Mouse (Mus musculus): ENCODE measurements around the gene Sipa1l3. TPM values are rescaled to one million over a fixed set of nuclear protein-coding genes. Genes with fewer than 3 reads are reported as not detected.

Sipa1l3 gene
- 10 to 100 TPM in 1 of 2 experiments, 1 to 10 TPM in 1; 7.8 to 13.1 TPM for total RNA-seq (2021)
- long read RNA-seq, experiment 1, partial matches to known transcripts, result 2 of 4 reads
- long read RNA-seq, experiment 1, other reads (novel, unspliced or antisense), result 2 of 4 reads
- long read RNA-seq, experiment 2, partial matches to known transcripts, result 1 of 2 reads
- long read RNA-seq, experiment 2, other reads (novel, unspliced or antisense), result 1 of 2 reads

DNA sequence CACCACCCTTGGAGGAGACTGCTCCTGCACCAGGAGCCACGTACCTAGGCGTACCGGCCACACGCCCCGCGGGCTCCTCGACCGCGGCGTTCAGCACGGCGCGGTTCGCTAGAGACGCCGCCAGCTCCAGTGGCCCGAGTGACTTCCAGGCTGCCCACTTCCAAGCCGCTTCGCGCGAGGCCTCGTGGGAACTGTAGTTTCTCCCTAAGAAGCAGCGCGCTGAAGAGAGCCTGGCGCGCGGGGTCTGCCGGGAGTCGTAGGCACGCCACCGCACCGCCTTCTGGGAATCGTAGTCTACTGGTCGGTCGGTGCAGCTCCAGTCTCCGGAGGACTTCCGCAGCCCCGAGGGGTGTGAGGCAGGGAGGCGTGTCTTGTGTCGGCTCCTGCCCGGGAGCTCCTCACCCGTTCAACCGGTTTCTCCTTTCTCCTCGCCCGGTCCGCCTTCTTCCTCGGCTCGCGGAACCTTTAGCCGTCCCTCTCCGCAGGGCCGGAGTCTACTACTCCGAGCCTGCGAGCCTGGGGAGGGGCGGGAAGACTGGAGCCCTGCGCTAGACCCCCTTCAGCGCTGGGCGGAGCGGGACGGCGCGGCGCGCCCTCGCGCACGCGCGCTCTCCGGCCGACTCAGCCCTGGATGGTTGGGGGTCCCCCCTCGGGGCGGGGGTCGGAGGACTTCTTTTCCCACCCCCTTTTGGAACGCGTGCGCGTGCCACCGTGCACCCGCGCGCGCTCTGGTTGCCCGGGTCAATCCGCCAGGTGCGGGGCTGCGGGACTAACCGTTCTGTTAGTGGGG is at the start of gene Sipa1l3:
Gene Sipa1l3, minus strand, starts transcription at position 221 of the 790 bp plus-strand sequence.
- intact Hi-C loops (cut with DNase I; ENCODE audit: low total_unique reads), result loop anchor here (10.0 kb wide), 1 partner anchor 54 kb away; no protein-coding TSS in a partner anchor

GRCm38 (mm10) chr7:29563006-29563405 is 44.6 kb upstream of the Sipa1l3 start:
- DNase-seq, result no peak
- intact Hi-C loops (cut with DNase I; ENCODE audit: low total_unique reads), result no loop called here

More for the DNA sequence above, at the start of gene Sipa1l3:
- DNase-seq, result peak; percentile 98

DNA sequence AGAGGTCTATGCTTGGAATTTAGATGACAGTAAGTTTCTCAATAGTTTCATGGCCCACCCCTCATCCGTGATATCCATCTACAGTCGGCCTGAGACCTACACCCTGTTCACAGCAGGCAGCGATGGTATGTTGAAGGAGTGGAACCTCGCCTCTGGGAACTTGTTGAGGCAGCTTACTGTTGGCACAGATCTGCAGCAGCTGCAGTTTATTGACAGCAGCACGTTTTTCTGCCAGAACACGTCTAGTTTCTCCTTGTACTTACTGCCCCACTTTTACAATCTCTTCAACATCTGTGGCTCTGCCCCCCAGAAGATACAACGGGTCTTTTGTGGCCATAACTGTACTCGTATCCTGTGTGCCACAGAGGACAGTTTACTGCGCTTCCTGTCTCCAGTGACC is 42.6 kb upstream of the Sipa1l3 start:
- DNase-seq, result no peak
- intact Hi-C loops (cut with DNase I; ENCODE audit: low total_unique reads), result no loop called here

- no peak for DNase-seq
- intact Hi-C loops (cut with DNase I; ENCODE audit: low total_unique reads), result no loop called here
Measured at GRCm38 (mm10) chr7:29559290-29559689, 40.8 kb upstream of the Sipa1l3 start.

DNA sequence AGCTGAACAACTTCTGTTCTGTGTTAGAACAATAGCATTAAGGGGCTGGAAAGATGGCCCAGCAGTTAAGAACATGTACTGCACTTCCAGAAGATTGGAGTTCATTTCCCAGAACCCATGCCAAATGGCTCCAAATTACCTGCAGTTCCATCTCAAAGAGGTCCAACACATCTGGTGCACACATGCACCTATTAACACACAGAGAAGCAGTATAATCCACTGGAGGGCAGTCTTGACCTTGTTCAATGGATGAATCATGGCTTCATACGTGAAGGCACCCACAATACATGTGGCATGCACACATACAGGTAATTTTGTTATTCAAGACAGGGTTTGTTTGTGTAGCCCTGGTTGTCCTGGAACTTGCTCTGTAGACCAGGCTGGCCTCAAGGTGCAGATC is 40.3 kb upstream of the Sipa1l3 start:
- intact Hi-C loops (cut with DNase I; ENCODE audit: low total_unique reads), result no loop called here
- no peak for DNase-seq

- intact Hi-C loops (cut with DNase I; ENCODE audit: low total_unique reads), result no loop called here
- no peak for DNase-seq
Measured at GRCm38 (mm10) chr7:29556283-29556682, 37.8 kb upstream of the Sipa1l3 start.

- DNase-seq, result no peak
Measured at GRCm38 (mm10) chr7:29555521-29555920, 37.1 kb upstream of the Sipa1l3 start.

DNA sequence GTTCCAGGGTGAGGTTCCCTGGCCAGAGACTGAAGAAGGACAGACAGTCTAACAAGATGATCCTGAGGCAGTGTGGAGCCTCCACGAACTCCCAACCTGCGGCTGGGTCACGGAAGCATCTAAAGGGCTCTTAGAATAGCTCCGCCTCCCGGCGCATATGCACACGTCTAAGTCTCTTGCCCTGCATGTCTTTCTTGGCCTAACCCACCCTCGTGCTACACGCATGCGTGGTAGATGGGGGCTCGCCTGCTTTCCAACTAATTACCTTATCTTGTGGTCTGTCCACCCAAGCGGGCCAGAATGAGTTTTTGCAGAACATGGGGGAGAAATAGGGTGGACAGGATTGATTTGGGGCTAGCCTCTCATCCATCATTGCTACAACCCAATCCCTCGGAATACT is 36.6 kb upstream of the Sipa1l3 start:
- intact Hi-C loops (cut with DNase I; ENCODE audit: low total_unique reads), result no loop called here

More at GRCm38 (mm10) chr7:29555521-29555920, 37.1 kb upstream of the Sipa1l3 start:
- intact Hi-C loops (cut with DNase I; ENCODE audit: low total_unique reads), result no loop called here

DNA sequence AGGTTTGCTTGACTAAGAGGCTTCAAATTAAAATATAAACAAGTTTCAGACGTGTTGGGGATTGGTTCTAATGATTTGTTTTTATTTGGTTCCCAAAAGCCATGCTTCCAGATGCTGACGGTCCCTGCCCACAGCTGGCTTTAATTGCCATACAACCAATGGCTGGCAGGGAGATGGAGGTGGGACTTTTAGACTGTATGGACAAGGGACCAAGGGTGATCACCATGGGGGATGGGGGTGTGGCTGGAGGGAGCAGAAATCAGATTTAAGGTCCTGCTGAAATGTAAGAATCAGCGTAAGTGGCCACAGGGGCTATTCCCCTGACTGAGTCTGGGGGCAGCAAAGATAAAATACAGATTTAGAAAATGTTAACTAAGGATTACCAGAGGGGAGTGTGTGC is 32.2 kb upstream of the Sipa1l3 start:
- DNase-seq, result no peak
- intact Hi-C loops (cut with DNase I; ENCODE audit: low total_unique reads), result no loop called here

More for the DNA sequence above, 36.6 kb upstream of the Sipa1l3 start:
- DNase-seq, result no peak

DNA sequence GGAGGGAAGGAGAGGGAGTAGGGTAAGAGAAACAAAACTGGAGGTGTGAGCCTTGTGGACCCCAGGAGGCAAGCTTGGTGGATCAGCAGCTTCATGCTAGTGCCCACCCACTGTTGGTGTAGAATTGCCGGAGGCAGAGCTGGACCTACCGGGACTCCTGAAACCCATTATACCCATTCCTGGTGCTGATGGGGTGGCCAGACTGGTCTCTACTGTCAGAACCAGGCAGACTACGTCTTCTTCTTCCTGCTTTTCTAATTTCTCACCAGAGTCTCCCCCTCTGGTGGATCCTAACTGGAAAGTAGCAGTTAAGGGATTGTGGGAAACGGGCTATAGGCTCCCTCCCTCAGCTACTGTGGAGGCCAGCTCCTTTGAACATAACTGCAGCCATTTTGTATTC is 23.2 kb upstream of the Sipa1l3 start:
- intact Hi-C loops (cut with DNase I; ENCODE audit: low total_unique reads), result no loop called here
- DNase-seq, result no peak

- DNase-seq, result no peak
- intact Hi-C loops (cut with DNase I; ENCODE audit: low total_unique reads), result no loop called here
Measured at GRCm38 (mm10) chr7:29541186-29541585, 22.7 kb upstream of the Sipa1l3 start.

DNA sequence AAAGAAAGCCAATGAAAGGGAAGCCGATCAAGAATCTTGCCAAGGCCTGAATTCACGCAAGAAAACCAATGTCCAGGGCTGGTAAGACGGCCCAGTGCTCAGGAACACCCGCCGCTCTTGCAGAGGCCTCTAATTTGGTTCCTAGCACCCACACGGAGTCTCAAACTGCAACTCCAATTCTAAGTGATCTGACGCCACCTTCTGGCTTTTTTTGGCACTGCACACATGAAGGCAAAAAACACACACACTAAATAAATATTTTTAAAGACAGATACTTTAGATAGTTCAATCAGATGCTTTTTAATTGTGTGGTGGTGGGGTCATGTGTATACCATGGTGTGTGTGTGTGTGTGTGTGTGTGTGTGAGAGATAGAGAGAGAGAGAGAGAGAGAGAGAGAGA is 22.2 kb upstream of the Sipa1l3 start:
- no peak for DNase-seq
- intact Hi-C loops (cut with DNase I; ENCODE audit: low total_unique reads), result no loop called here

- peak; percentile 74 for DNase-seq
- intact Hi-C loops (cut with DNase I; ENCODE audit: low total_unique reads), result loop anchor here (2.0 kb wide), 1 partner anchor 141 kb away; no protein-coding TSS in a partner anchor
Measured at GRCm38 (mm10) chr7:29523700-29524099, 5.3 kb upstream of the Sipa1l3 start.

DNA sequence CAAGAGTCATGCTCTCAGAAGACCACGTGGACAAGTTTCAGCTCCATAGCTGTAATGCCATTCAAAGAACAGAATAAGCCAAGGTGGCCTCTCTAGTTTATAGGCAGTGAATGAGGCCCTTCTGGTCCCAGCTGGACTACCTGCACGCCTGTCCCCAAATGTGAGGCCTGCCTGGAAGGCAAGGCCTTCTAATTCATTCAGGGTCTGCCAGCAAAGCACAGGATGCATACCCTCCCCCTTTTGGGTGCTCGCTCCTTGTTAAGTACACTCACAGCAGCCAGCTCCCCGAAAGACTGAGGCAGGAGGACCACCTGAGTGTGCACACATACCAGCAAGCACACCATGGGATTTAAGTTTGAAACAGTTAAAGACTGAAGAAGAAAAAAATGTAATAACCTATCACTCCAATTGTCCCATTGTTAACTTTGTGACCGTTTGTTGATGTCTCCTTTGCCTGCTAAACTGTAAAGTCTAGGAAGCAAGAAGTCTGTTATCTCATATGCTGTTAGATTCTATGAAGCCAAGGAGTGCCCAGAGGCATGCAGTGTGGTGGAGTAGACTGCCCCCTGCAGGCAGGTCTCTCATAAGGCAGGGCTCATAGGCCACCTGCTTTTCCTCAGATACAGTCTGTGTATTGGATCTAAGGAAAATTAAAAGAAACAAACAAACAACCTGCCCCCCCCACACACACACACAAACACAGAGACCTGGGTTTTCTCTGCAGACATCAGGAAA is 3.6 kb upstream of the Sipa1l3 start:
- peak; percentile 81 for DNase-seq
- intact Hi-C loops (cut with DNase I; ENCODE audit: low total_unique reads), result loop anchor here (2.0 kb wide), 1 partner anchor 139 kb away; no protein-coding TSS in a partner anchor

GRCm38 (mm10) chr7:29521365-29521764 is 2.9 kb upstream of the Sipa1l3 start:
- DNase-seq, result no peak
- intact Hi-C loops (cut with DNase I; ENCODE audit: low total_unique reads), result no loop called here

DNA sequence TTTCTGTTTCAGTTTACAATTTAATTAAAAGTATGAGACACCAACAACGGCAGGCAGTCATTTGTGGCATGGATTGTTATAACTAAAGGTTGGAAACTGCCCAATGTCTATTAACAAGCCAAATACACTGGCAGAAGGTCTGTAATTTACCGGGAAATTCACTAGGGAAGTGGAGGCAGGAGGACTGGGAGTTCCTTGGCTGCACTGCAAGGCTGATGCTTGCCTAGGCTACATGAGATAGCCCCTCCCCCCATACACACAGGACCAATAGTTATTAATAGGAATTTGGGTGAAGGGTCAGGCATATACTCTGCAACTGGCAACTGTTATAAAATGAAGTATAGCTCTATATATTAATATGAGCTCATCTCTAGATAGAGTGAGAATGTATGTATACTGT is 2.4 kb upstream of the Sipa1l3 start:
- intact Hi-C loops (cut with DNase I; ENCODE audit: low total_unique reads), result no loop called here
- no peak for DNase-seq

DNA sequence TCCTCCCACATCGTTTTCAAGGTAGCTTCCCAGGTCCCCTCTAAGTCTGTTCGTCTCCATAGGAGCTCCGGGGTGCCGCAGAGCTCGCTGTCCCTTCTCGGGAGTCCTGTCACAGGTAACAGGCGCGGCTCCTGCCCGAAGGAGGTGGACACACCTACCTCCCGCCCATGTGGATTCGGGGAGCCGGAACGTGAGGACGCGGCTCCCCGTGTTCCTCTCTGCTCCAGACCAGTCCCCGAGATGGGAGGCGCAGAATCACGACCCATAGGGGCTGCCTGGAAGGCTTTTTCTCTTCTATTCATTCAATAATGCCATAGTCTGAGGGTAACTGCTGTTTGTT is 740 bp upstream of the Sipa1l3 start:
- intact Hi-C loops (cut with DNase I; ENCODE audit: low total_unique reads), result loop anchor here (10.0 kb wide), 1 partner anchor 54 kb away; no protein-coding TSS in a partner anchor
- no peak for DNase-seq

GRCm38 (mm10) chr7:29518054-29518420 is 404 bp downstream of the Sipa1l3 start:
- intact Hi-C loops (cut with DNase I; ENCODE audit: low total_unique reads), result loop anchor here (10.0 kb wide), 1 partner anchor 53 kb away; no protein-coding TSS in a partner anchor
- no peak for DNase-seq

DNA sequence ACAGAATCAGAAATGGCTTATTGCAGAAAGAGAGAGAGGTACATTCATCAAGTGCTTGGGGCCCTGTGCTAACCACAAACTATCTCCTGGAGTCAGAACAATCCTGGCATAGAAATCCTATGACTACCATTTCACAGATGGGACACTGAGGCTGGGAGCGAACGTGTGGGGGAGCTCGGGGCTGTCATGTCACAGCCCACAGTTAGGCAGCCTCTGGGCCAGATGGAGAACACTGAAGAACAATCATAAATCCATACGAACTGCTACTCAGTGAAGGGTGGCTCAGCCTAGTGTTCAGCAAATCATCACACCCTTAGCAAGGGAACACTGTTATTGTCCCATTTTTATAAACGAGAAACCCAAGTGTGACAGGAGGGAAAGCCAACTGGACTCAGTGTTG is 1.3 kb downstream of the Sipa1l3 start:
- DNase-seq, result no peak
- intact Hi-C loops (cut with DNase I; ENCODE audit: low total_unique reads), result loop anchor here (10.0 kb wide), 1 partner anchor 52 kb away; no protein-coding TSS in a partner anchor

DNA sequence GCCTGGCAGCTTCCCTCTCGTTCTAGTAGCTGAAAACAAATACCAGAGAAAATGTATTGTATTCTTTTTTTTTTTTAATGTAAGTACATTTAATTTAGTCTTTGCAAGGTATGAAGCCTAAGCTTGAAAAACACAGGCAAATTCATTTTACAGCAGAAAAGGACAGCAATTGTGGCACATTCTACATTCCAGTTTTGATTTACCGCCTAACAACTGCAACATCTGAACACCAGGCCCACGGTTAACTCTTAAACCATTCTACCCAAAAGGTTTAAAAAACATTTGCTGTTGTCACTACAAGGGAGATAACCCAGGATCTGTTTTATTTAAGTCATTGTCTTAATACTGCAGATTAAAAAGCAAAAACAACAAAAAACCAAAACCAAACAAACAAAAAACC is 2.8 kb downstream of the Sipa1l3 start:
- no peak for DNase-seq
- intact Hi-C loops (cut with DNase I; ENCODE audit: low total_unique reads), result loop anchor here (10.0 kb wide), 1 partner anchor 51 kb away; no protein-coding TSS in a partner anchor
